Mouse (Mus musculus) splenic B cell, adult 2 months (primary cell): ENCODE results near the gene Akap13.
A peak's percentile ranks its signal among the peaks of the same experiment; 100 is the strongest.
"Not testable (repeated sequence)": the region's sequence is repeated elsewhere in the genome, so short reads cannot be mapped to it uniquely, and the experiment has no call there.

Experiments used
- DNase-seq: peaks from one replicate; pipeline ENCODE4 v3.0.0-alpha.2; 2011; ENCODE audit warnings: low read depth, low spot score
- H3K27me3 ChIP-seq: 2 replicates; pipeline ENCODE4 v1.6.1; 2012; ENCODE audit warnings: mild to moderate bottlenecking, low read length, moderate library complexity, mixed read lengths; ENCODE audit not compliant: control insufficient read depth, poor library complexity, insufficient read depth, severe bottlenecking
- H3K36me3 ChIP-seq: 2 replicates; pipeline ENCODE4 v1.6.1; 2012; ENCODE audit warnings: mild to moderate bottlenecking, low read length, moderate library complexity, mixed read lengths; ENCODE audit not compliant: control insufficient read depth, poor library complexity, insufficient read depth, severe bottlenecking

Akap13 gene

DNA sequence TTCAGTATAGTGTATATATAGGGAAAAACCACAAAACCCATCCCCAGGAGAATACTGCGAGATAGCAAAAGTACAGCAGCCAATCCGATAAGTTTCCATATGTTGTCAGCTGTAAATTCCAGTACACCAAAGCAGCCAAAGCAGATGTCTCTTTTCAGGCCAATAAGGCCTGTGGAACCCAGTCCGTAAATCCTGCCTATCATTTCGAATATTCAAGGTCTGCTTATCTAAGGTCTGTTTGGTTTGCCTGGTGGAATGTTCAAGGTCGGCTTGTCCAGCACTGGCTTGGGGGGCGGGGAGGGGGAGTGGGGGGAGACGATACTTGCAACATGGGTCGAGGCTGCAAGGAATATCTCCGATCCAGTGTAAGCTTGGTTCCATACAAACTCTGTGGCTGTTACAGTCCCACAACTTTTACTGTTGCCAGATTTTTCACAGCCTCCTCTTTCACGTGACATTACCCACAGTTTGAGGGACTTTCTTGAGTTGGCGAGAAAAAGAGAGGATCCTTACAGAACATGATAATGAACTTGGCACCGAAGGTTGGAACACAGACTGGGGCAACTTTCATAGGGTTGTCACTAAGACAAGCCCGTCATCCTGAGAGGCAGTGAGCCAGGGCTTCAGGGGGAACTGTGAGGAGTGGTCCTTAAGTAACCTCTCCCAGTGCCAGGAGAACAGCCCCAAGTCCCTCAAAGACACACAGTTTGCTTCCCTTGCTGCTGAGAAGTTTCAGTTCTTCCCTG, 335.9 kb downstream of the Akap13 start:
- not testable (repeated sequence) for H3K27me3 ChIP-seq, H3K36me3 ChIP-seq, DNase-seq

DNA sequence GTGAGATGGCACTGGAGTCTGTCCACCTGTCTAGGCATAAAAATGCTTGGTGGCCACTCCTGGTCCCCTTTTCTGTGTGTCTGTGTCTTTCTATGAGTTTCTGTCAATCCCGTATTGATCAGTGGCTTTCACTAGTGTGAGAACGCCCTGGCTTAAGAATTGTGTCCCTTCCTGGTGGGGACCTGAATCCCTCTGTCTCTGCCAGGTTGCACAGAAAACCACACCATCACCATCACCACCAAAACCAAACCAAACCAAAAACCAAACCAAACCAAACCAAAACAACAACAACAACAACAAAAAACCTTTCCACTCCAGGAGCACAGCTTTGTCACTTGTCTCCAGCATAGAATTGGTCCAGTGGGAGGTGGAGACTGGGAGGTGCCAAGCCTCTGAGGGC, 337.8 kb downstream of the Akap13 start:
- no peak for DNase-seq
- no peaks in the 10 kb centered on the region for H3K36me3 ChIP-seq
- no peaks in the 10 kb centered on the region for H3K27me3 ChIP-seq

DNA sequence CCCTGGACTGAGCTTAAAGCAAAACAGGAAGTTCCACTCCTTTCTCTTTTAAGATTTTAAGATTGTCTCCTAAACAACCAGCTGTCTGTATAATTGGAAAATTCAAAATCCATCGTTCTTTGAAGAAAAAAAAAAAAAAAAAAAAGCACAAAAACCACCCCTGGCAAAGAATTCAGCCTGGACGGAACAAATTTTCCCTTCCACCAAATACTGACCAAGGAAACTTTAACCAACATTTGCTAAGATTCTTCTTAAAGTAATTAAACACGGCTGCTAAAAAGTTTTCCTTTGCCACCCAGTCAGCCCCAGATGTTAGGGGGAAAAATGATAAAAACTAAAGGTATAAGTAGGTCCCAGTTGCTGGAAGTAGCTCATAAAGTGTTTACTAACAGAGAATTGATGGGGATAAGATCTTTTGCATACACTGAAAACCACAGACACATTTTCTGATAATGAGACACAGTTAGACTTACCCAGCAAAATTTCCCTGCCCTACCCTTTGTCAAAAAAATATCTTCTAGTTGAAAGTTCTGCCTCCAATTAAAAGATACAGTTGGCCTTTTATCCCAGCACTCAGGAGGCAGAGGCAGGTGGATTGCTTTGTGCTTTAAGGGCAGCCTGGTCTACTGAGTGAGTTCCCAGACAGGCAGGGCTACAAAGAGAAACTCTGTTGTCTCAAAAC, 338.5 kb downstream of the Akap13 start:
- DNase-seq = no peak
- Histone ChIP-seq H3K27me3 (no peaks in the 10 kb centered on the region), H3K36me3 (no peaks in the 10 kb centered on the region)

DNA sequence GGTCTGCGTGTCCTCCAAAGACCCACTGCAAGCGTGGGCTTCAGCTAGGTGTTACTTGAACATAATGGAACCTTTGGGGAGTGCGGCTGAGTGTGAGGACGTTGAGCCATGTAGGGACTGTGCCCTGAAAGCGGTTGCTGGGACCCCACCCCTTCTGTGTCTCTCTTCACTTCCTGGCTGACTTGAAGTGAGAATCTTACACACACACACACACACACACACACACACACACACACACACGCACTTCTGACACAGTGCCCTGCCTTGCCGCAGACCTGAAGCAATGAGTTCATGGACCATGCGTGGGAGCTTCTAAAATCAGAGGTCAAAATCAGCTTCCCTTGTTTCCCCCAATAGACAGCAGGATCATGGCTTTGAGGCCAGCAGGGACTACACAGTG, 339.8 kb downstream of the Akap13 start:
- Histone ChIP-seq H3K27me3 (no peaks in the 10 kb centered on the region), H3K36me3 (no peaks in the 10 kb centered on the region)
- DNase-seq = peak; percentile 27

DNA sequence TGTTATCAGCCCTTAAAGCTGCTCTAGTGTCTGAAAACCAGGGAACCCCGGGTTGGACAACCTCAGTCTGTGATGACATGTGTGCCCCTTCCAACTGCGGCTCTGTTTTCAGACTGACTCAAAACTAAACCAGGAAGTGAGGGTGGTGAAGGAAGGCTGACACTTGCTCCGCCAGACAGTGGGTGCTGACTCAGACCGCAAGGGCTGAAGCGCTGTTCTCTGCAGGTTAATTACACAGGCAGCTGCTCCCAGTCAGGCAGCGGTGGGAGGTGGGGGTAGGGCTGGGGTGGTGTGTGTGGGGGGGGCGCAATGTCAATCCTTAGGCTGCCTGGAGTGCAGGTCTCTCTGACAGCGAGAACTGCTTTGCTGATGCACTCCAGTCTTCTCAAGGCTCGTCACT, 341.1 kb downstream of the Akap13 start:
- H3K27me3 ChIP-seq = no peaks in the 10 kb centered on the region
- H3K36me3 ChIP-seq = no peaks in the 10 kb centered on the region
- peak; percentile 76 for DNase-seq

DNA sequence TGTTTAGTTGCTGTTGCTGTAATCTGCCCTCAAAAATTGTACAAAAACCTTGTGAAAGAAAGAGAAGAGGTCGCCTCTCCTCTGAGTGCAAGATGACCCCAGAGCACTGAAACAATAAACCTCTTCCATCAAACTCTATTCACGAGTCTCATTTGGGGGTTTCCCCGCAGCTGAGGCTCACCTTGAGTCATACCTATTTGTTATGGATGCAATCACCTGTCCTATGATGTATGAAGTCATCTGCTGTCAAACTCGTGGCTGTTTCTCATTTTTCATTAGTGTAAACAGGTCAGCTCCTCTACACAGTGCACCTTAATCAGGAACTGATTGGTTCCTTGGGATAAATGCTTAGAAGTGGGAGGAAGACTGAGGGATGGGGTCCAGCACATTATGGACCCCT, 345.2 kb downstream of the Akap13 start:
- H3K36me3 ChIP-seq = no peaks in the 10 kb centered on the region
- no peaks in the 10 kb centered on the region for H3K27me3 ChIP-seq
- no peak for DNase-seq

DNA sequence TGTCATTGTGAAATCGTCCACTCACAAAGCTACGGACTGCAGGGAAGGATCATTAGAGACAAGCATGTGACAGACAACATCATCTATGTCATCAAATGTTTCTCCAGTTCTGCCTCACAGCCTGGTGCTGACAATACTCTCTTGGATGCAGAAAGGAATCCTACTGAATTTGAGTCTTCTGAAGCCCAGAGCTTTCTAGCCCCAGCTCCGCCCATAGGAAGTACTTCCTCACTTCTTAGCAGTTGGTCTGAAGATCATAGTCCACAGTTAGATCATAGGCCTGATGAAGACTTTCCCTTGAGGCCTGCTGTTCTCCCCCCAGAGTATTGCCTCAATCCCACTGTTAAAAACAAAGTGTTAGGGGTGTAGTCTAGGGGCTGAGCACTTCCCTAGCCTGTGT, 345.7 kb downstream of the Akap13 start:
- Histone ChIP-seq H3K27me3 (no peaks in the 10 kb centered on the region), H3K36me3 (no peaks in the 10 kb centered on the region)
- no peak for DNase-seq

DNA sequence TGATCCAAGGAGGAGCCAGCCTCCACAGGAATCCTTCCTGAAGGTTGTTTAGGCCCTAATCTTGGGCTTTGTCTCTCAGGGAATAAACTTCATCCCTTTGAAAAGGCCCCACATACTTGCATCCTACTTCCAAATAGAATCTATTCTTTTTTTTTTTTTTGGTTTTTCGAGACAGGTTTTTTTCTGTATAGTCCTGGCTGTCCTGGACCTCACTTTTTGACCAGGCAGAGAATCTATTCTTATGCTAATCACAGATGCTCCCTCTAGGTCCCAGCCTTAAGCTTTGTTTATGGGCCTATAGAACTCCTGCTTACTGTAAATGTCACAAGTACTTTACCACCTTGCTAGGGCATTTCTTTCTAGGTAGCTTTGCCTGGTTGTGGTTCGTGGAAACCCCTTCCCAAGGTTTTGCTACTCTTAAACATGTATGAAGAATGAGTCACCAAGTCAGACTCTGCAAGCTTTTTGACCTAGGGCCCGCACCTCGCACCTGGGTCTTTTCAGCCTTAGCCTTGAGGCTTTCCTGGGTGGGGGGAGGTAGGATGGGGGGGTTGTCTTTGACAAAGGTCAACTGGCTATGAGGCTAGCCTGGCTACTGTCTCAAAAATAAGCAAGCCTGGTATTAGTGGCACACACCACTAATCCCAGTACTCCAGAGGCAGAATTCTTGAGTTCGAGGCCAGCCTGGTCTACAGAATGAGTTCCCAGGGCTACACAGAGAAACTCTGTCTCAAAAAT, 346.5 kb downstream of the Akap13 start:
- Histone ChIP-seq H3K27me3 (no peaks in the 10 kb centered on the region), H3K36me3 (no peaks in the 10 kb centered on the region)
- no peak for DNase-seq

DNA sequence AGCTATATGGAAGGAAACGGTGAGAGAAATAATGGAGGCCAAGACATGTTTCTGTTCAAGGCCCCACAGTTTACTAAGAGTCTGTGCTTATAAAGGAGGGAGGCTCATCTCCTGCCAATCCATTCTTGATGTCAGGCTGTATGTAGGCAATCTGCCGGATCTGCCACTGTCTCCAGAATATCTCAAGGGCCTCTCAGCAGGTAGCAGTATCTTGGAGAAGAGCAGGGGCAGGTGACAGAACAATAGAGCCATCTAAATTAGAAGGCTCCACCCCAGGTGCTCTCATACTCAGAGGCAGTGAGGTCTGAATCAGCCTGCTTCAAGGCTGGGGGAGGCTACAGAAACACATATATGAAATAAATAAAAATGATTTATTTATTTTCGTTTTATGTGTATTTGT, 347.6 kb downstream of the Akap13 start:
- H3K36me3 ChIP-seq = no peaks in the 10 kb centered on the region
- no peak for DNase-seq
- H3K27me3 ChIP-seq = no peaks in the 10 kb centered on the region
